Comparison of ENCODE assay signal across 23 mouse cellular contexts in genomic region chr7:4864130-4864845, GRCm38 (mm10). TPM values are rescaled to one million over a fixed set of nuclear protein-coding genes. Genes with fewer than 3 reads are reported as not detected.
DNase-seq lines count a peak whose midpoint lies in the region; ATAC-seq and TF ChIP-seq lines count a peak whose summit lies in the region.
"Had no signal": no experiment of that assay in that cellular context is flagged by ENCODE, and none has a peak within 500 bp of the region (broad histone marks: within the 10 kb centered on the region; RNA-seq: fewer than 3 reads in every experiment).

No protein-coding gene starts in this region.

- H3K9ac ChIP-seq in lung, embryonic 14.5 days, result no peak overlapping the region
- no peak overlapping the region for H3K9ac ChIP-seq in embryonic facial prominence, embryonic 15.5 days
- H3K9ac ChIP-seq in neural tube, embryonic 15.5 days (replicated peaks), result no peak overlapping the region
- H3K9ac ChIP-seq: embryonic facial prominence, embryonic 13.5 days; forebrain, embryonic 15.5 days; heart, embryonic 13.5 days; hindbrain, embryonic 14.5 days; midbrain, embryonic 13.5 days had no signal

- no peaks in the 10 kb centered on the region for H3K9me3 ChIP-seq in lung, embryonic 14.5 days (ENCODE audit: low read depth, low read length)
- H3K9me3 ChIP-seq in embryonic facial prominence, embryonic 15.5 days (replicated peaks), result no peaks in the 10 kb centered on the region
- no peaks in the 10 kb centered on the region for H3K9me3 ChIP-seq in neural tube, embryonic 15.5 days (replicated peaks)
- H3K9me3 ChIP-seq: embryonic facial prominence, embryonic 13.5 days; forebrain, embryonic 15.5 days; megakaryocyte, embryonic 14.5 days; midbrain, embryonic 13.5 days had no signal

- H3K27me3 ChIP-seq in lung, embryonic 14.5 days (ENCODE audit: insufficient read depth, low read length), result no peaks in the 10 kb centered on the region
- no peaks in the 10 kb centered on the region for H3K27me3 ChIP-seq in embryonic facial prominence, embryonic 15.5 days
- H3K27me3 ChIP-seq in neural tube, embryonic 15.5 days (replicated peaks), result no peaks in the 10 kb centered on the region
- H3K27me3 ChIP-seq: embryonic facial prominence, embryonic 13.5 days; forebrain, embryonic 15.5 days; megakaryocyte, embryonic 14.5 days; midbrain, embryonic 13.5 days had no signal

- 0 out of 2 replicates have a peak, but pooled peaks cover 3% of the 10 kb centered on the region for H3K4me1 ChIP-seq in lung, embryonic 14.5 days (ENCODE audit: insufficient read depth)
- H3K4me1 ChIP-seq in embryonic facial prominence, embryonic 15.5 days, result peaks cover 21% of the 10 kb centered on the region
- peaks cover 17% of the 10 kb centered on the region for H3K4me1 ChIP-seq in neural tube, embryonic 15.5 days

- no peak overlapping the region for H3K4me2 ChIP-seq in lung, embryonic 14.5 days
- H3K4me2 ChIP-seq in embryonic facial prominence, embryonic 15.5 days (replicated peaks), result no peak overlapping the region
- no peak overlapping the region for H3K4me2 ChIP-seq in neural tube, embryonic 15.5 days

- no peaks in the 10 kb centered on the region for H3K36me3 ChIP-seq in lung, embryonic 14.5 days (ENCODE audit: insufficient read depth)
- no peaks in the 10 kb centered on the region for H3K36me3 ChIP-seq in embryonic facial prominence, embryonic 15.5 days
- no peaks in the 10 kb centered on the region for H3K36me3 ChIP-seq in neural tube, embryonic 15.5 days
- H3K36me3 ChIP-seq: embryonic facial prominence, embryonic 13.5 days; forebrain, embryonic 15.5 days; heart, embryonic 13.5 days; midbrain, embryonic 13.5 days had no signal

- DNase-seq in heart, adult 11 months, result peak; percentile 77
- DNase-seq in heart, postnatal 4 days, result no peak
- DNase-seq in lung, embryonic 14.5 days, result no peak
- DNase-seq in lung, adult 18-20 months, result no peak
- peak; percentile 67 for DNase-seq in NIH3T3 (ENCODE audit: low read depth)
- DNase-seq: gastrocnemius, postnatal 10 days; layer of hippocampus, postnatal 36 days; right cerebral cortex, postnatal 14 days had no signal

- 0 out of 2 replicates have a peak overlapping the region, but pooled peaks have one; percentile 65 for H3K27ac ChIP-seq in lung, embryonic 14.5 days (ENCODE audit: low read depth)
- peak overlapping the region; percentile 71; the same call in 1 of the 2 replicates for H3K27ac ChIP-seq in embryonic facial prominence, embryonic 15.5 days (replicated peaks)
- no peak overlapping the region for H3K27ac ChIP-seq in neural tube, embryonic 15.5 days (replicated peaks)
- H3K27ac ChIP-seq: forebrain, embryonic 15.5 days; midbrain, embryonic 13.5 days; stomach, postnatal 0 days had no signal

- WGBS in lung, embryonic 14.5 days, result 79% methylated on average over 5 of the region's 5 CpGs
- WGBS in embryonic facial prominence, embryonic 15.5 days, result 51% methylated on average over 5 of the region's 5 CpGs
- 84% methylated on average over 5 of the region's 5 CpGs for WGBS in neural tube, embryonic 15.5 days

- TF ChIP-seq CTCF in lung, embryonic 14.5 days (IDR thresholded peaks at IDR 0.05; ENCODE audit: low read depth), result no peak

- no peak overlapping the region for H3K4me3 ChIP-seq in lung, embryonic 14.5 days (ENCODE audit: low read depth, low read length)
- H3K4me3 ChIP-seq in embryonic facial prominence, embryonic 15.5 days (replicated peaks), result no peak overlapping the region
- no peak overlapping the region for H3K4me3 ChIP-seq in neural tube, embryonic 15.5 days (replicated peaks)
- H3K4me3 ChIP-seq: midbrain, embryonic 13.5 days had no signal

- ATAC-seq in lung, embryonic 14.5 days (ENCODE audit: insufficient read depth), result no peak
- ATAC-seq in embryonic facial prominence, embryonic 15.5 days (ENCODE audit: insufficient number of reproducible peaks, low FRiP score, low TSS enrichment, low read depth), result no peak
- ATAC-seq in neural tube, embryonic 15.5 days (ENCODE audit: low FRiP score), result no peak
- ATAC-seq: forebrain, embryonic 15.5 days; inflammation-experienced regulatory T-cells, adult 6 months had no signal

RNA-seq across cellular contexts. Expression of gene Isoc2b, which starts 5.8 kb away (rescaled TPM):
- total RNA-seq in heart, postnatal 4 days (2021), result 1 to 10 TPM; 1.6 to 2.3 TPM
- polyA plus RNA-seq in lung, embryonic 14.5 days (2014; fragmentation: Nextera tagmentation; extraction: Ambion mirVana), result 5.8 and 6.1 TPM in 2 replicates
- 11.3 and 13.1 TPM in 2 replicates for polyA plus RNA-seq in embryonic facial prominence, embryonic 15.5 days (2015; fragmentation: Nextera tagmentation; extraction: Ambion mirVana)
- 3.7 and 5.9 TPM in 2 replicates for polyA plus RNA-seq in neural tube, embryonic 15.5 days (2015; fragmentation: Nextera tagmentation; extraction: Ambion mirVana)

RNA-seq across cellular contexts. Expression of gene Isoc2a, which starts 12.7 kb away (rescaled TPM):
- 10 to 100 TPM; 14.7 to 15.5 TPM for total RNA-seq in heart, postnatal 4 days (2021)
- 0.88 and 0.91 TPM in 2 replicates for polyA plus RNA-seq in lung, embryonic 14.5 days (2014; fragmentation: Nextera tagmentation; extraction: Ambion mirVana)
- polyA plus RNA-seq in embryonic facial prominence, embryonic 15.5 days (2015; fragmentation: Nextera tagmentation; extraction: Ambion mirVana), result 0.95 and 1.2 TPM in 2 replicates
- polyA plus RNA-seq in neural tube, embryonic 15.5 days (2015; fragmentation: Nextera tagmentation; extraction: Ambion mirVana), result 0.51 and 0.79 TPM in 2 replicates

RNA-seq across cellular contexts. Expression of gene Shisa7, which starts 19.8 kb away (rescaled TPM):
- under 1 TPM in 1 of 2 experiments, not detected in 1; 0.20 TPM for total RNA-seq in heart, postnatal 4 days (2021)
- polyA plus RNA-seq in lung, embryonic 14.5 days (2014; fragmentation: Nextera tagmentation; extraction: Ambion mirVana), result 1.1 and 1.3 TPM in 2 replicates
- polyA plus RNA-seq in embryonic facial prominence, embryonic 15.5 days (2015; fragmentation: Nextera tagmentation; extraction: Ambion mirVana), result 0.43 and 0.99 TPM in 2 replicates
- 10.6 and 11.3 TPM in 2 replicates for polyA plus RNA-seq in neural tube, embryonic 15.5 days (2015; fragmentation: Nextera tagmentation; extraction: Ambion mirVana)
- total RNA-seq: heart, adult 18-20 months; monocyte, adult 5-6 weeks had no signal
- polyA plus RNA-seq: inflammation-experienced regulatory T-cells, adult 6 months; liver, embryonic 16.5 days had no signal

RNA-seq across cellular contexts. Expression of gene Gm36210, which starts 42.0 kb away (rescaled TPM):
- not detected for total RNA-seq in heart, postnatal 4 days (2021)
- not detected in 2 replicates for polyA plus RNA-seq in lung, embryonic 14.5 days (2014; fragmentation: Nextera tagmentation; extraction: Ambion mirVana)
- polyA plus RNA-seq in embryonic facial prominence, embryonic 15.5 days (2015; fragmentation: Nextera tagmentation; extraction: Ambion mirVana), result not detected in 2 replicates
- 0.23 and 0.37 TPM in 2 replicates for polyA plus RNA-seq in neural tube, embryonic 15.5 days (2015; fragmentation: Nextera tagmentation; extraction: Ambion mirVana)
- total RNA-seq: adrenal gland, postnatal 36 days; heart, adult 18-20 months; heart, postnatal 25 days; monocyte, adult 5-6 weeks had no signal
- polyA plus RNA-seq: heart, embryonic 13.5 days; inflammation-experienced regulatory T-cells, adult 6 months; liver, embryonic 16.5 days; stomach, postnatal 0 days had no signal

RNA-seq across cellular contexts. Expression of gene Zfp628, which starts 50.7 kb away (rescaled TPM):
- 10 to 100 TPM; 14.7 to 16.7 TPM for total RNA-seq in heart, postnatal 4 days (2021)
- 4.2 and 4.3 TPM in 2 replicates for polyA plus RNA-seq in lung, embryonic 14.5 days (2014; fragmentation: Nextera tagmentation; extraction: Ambion mirVana)
- polyA plus RNA-seq in embryonic facial prominence, embryonic 15.5 days (2015; fragmentation: Nextera tagmentation; extraction: Ambion mirVana), result 4.1 and 4.9 TPM in 2 replicates
- 3.1 and 4.0 TPM in 2 replicates for polyA plus RNA-seq in neural tube, embryonic 15.5 days (2015; fragmentation: Nextera tagmentation; extraction: Ambion mirVana)

Comparison
In these comparisons a context has a peak if more than half of its experiments do, and no peak if none do; other contexts are left out.
1. DNase-seq: peak in heart, adult 11 months (single experiment) and NIH3T3 (single experiment); none in heart, postnatal 4 days (single experiment), lung, embryonic 14.5 days (single experiment) and lung, adult 18-20 months (0 of 2).